Mouse (Mus musculus) forebrain, embryonic 10.5 days (tissue): Measurements from ENCODE around the gene Ccdc151. TPM values are rescaled to one million over a fixed set of nuclear protein-coding genes. Genes with fewer than 3 reads are reported as not detected.
A peak's percentile ranks its signal among the peaks of the same experiment; 100 is the strongest.

Source experiments
- DNase-seq: peaks from one replicate; pipeline ENCODE4 v3.0.0-alpha.2; 2017; ENCODE audit warnings: low spot score; ENCODE audit errors: extremely low spot score
- H3K27ac ChIP-seq: fragments of 300-500 bp; sonication (generic); 2 replicates; pipeline ENCODE4 v1.5.1; 2016; ENCODE audit warnings: mild to moderate bottlenecking
- H3K27me3 ChIP-seq: fragments of 300-500 bp; sonication (generic); 2 replicates; pipeline ENCODE4 v1.6.1; 2016; ENCODE audit warnings: mild to moderate bottlenecking; ENCODE audit not compliant: poor library complexity, severe bottlenecking
- H3K36me3 ChIP-seq: fragments of 300-500 bp; sonication (generic); replicated peaks from 2 replicates; pipeline ENCODE4 v1.6.1; 2016; ENCODE audit warnings: mild to moderate bottlenecking, moderate library complexity
- H3K4me1 ChIP-seq: fragments of 300-500 bp; sonication (generic); 2 replicates; pipeline ENCODE4 v1.6.1; 2016
- H3K4me3 ChIP-seq: fragments of 300-500 bp; sonication (generic); 2 replicates; pipeline ENCODE4 v1.5.1; 2016; ENCODE audit warnings: mild to moderate bottlenecking, moderate library complexity
- H3K9me3 ChIP-seq: fragments of 300-500 bp; sonication (generic); 2 replicates; pipeline ENCODE4 v1.6.1; 2016; ENCODE audit warnings: mild to moderate bottlenecking, moderate library complexity
- WGBS: fragments of 180-500 bp; shearing (Covaris S2); methylation state at CpG from one replicate; pipeline ENCODE4 v1.1.7; 2016; 5-methylcytosine and 5-hydroxymethylcytosine counted together
- polyA plus RNA-seq: library from polyadenylated mRNA; unstranded; fragments of >200 nt; fragmentation: Nextera tagmentation; extraction: Ambion mirVana; gene quantifications from 2 replicates; pipeline ENCODE4 v1.2.1, GENCODE M21; 2016

Ccdc151 gene
- polyA plus RNA-seq, 1 experiment from 2014 or later: 5.0 TPM

GRCm38 (mm10) chr9:21962416-21963059, 39.9 kb downstream of the Ccdc151 start:
- no peaks in the 10 kb centered on the region for H3K9me3 ChIP-seq
- peaks cover 5% of the 10 kb centered on the region; the same call in 1 of the 2 replicates for H3K36me3 ChIP-seq
- H3K27me3 ChIP-seq: peaks cover 58% of the 10 kb centered on the region
- peaks cover 36% of the 10 kb centered on the region for H3K4me1 ChIP-seq
- 3% methylated on average over 34 of the region's 34 CpGs for WGBS
- DNase-seq: peak; percentile 73
- H3K4me3 ChIP-seq: peak overlapping the region; percentile 58
- peak overlapping the region; percentile 74 for H3K27ac ChIP-seq

GRCm38 (mm10) chr9:21962010-21962409, 40.4 kb downstream of the Ccdc151 start:
- Histone ChIP-seq H3K27ac (peak overlapping the region; percentile 74), H3K27me3 (peaks cover 58% of the 10 kb centered on the region), H3K4me3 (peak overlapping the region; percentile 58), H3K9me3 (no peaks in the 10 kb centered on the region), H3K4me1 (peaks cover 36% of the 10 kb centered on the region), H3K36me3 (peaks cover 9% of the 10 kb centered on the region; the same call in 1 of the 2 replicates)
- DNase-seq: no peak
- WGBS: 0% methylated on average over 15 of the region's 15 CpGs

GRCm38 (mm10) chr9:21961366-21961980, 41.0 kb downstream of the Ccdc151 start:
- Histone ChIP-seq H3K4me3 (peak overlapping the region; percentile 58), H3K4me1 (peaks cover 40% of the 10 kb centered on the region), H3K27me3 (peaks cover 58% of the 10 kb centered on the region), H3K36me3 (peaks cover 9% of the 10 kb centered on the region; the same call in 1 of the 2 replicates), H3K27ac (peak overlapping the region; percentile 74), H3K9me3 (no peaks in the 10 kb centered on the region)
- DNase-seq: no peak
- WGBS: 2% methylated on average over 35 of the region's 35 CpGs

GRCm38 (mm10) chr9:21960558-21961208, 41.8 kb downstream of the Ccdc151 start:
- Histone ChIP-seq H3K4me1 (peaks cover 44% of the 10 kb centered on the region), H3K27me3 (peaks cover 58% of the 10 kb centered on the region), H3K4me3 (peak overlapping the region; percentile 58), H3K9me3 (no peaks in the 10 kb centered on the region), H3K27ac (no peak overlapping the region), H3K36me3 (peaks cover 9% of the 10 kb centered on the region; the same call in 1 of the 2 replicates)
- WGBS: 9% methylated on average over 26 of the region's 26 CpGs
- DNase-seq: no peak

- H3K4me3 ChIP-seq: peak overlapping the region; percentile 58
- no peak overlapping the region for H3K27ac ChIP-seq
- peaks cover 44% of the 10 kb centered on the region for H3K4me1 ChIP-seq
- peaks cover 9% of the 10 kb centered on the region; the same call in 1 of the 2 replicates for H3K36me3 ChIP-seq
- no peaks in the 10 kb centered on the region for H3K9me3 ChIP-seq
- peaks cover 58% of the 10 kb centered on the region for H3K27me3 ChIP-seq
- WGBS: 47% methylated on average over 9 of the region's 9 CpGs
- DNase-seq: no peak
These were observed 42.3 kb downstream of the Ccdc151 start for GRCm38 (mm10) chr9:21960135-21960534.

GRCm38 (mm10) chr9:21959244-21959643, 43.2 kb downstream of the Ccdc151 start:
- Histone ChIP-seq H3K4me1 (peaks cover 48% of the 10 kb centered on the region), H3K9me3 (no peaks in the 10 kb centered on the region), H3K4me3 (0 out of 2 replicates have a peak overlapping the region, but pooled peaks have one; percentile 0), H3K27ac (no peak overlapping the region), H3K36me3 (peaks cover 9% of the 10 kb centered on the region; the same call in 1 of the 2 replicates), H3K27me3 (peaks cover 56% of the 10 kb centered on the region)
- whole genome bisulfite sequencing: 84% methylated on average over 7 of the region's 7 CpGs
- DNase-seq: no peak

- DNase-seq: no peak
- 92% methylated on average over 5 of the region's 5 CpGs for WGBS
- H3K27ac ChIP-seq: no peak overlapping the region
- H3K36me3 ChIP-seq: peaks cover 9% of the 10 kb centered on the region; the same call in 1 of the 2 replicates
- peaks cover 50% of the 10 kb centered on the region for H3K4me1 ChIP-seq
- H3K4me3 ChIP-seq: no peak overlapping the region; the same call in 1 of the 2 replicates
- H3K9me3 ChIP-seq: no peaks in the 10 kb centered on the region
- peaks cover 47% of the 10 kb centered on the region for H3K27me3 ChIP-seq
These were observed 44.1 kb downstream of the Ccdc151 start for GRCm38 (mm10) chr9:21958372-21958771.

- no peaks in the 10 kb centered on the region for H3K9me3 ChIP-seq
- DNase-seq: peak; percentile 97
- peaks cover 28% of the 10 kb centered on the region for H3K4me1 ChIP-seq
- WGBS: under 1% methylated on average over 54 of the region's 54 CpGs
- H3K27ac ChIP-seq: peak within 1 kb of the TSS; percentile 96
- H3K27me3 ChIP-seq: peaks cover 21% of the 10 kb centered on the region
- H3K4me3 ChIP-seq: peak within 1 kb of the TSS; percentile 75
- peaks cover 9% of the 10 kb centered on the region; the same call in 1 of the 2 replicates for H3K36me3 ChIP-seq
These were observed 46.7 kb downstream of the Ccdc151 start, which contains the start of gene Swsap1 for GRCm38 (mm10) chr9:21955570-21956281. Gene Swsap1, plus strand, starts transcription at chr9:21955755.

GRCm38 (mm10) chr9:21955225-21955569, 47.2 kb downstream of the Ccdc151 start:
- Histone ChIP-seq H3K4me1 (peaks cover 23% of the 10 kb centered on the region), H3K27me3 (peaks cover 15% of the 10 kb centered on the region), H3K9me3 (no peaks in the 10 kb centered on the region), H3K36me3 (peaks cover 9% of the 10 kb centered on the region; the same call in 1 of the 2 replicates), H3K4me3 (peak overlapping the region; percentile 75), H3K27ac (peak overlapping the region; percentile 96)
- no peak for DNase-seq
- WGBS: 2% methylated on average over 18 of the region's 18 CpGs

- Histone ChIP-seq H3K4me1 (peaks cover 22% of the 10 kb centered on the region), H3K36me3 (peaks cover 9% of the 10 kb centered on the region; the same call in 1 of the 2 replicates), H3K9me3 (no peaks in the 10 kb centered on the region), H3K4me3 (no peak overlapping the region), H3K27me3 (peaks cover 10% of the 10 kb centered on the region), H3K27ac (no peak overlapping the region)
- DNase-seq: no peak
- 87% methylated on average over 3 of the region's 3 CpGs for WGBS
These were observed 47.8 kb downstream of the Ccdc151 start for GRCm38 (mm10) chr9:21954635-21955034.

GRCm38 (mm10) chr9:21953600-21953999, 48.8 kb downstream of the Ccdc151 start:
- no peak overlapping the region for H3K4me3 ChIP-seq
- 18% methylated on average over 3 of the region's 3 CpGs for WGBS
- H3K27me3 ChIP-seq: peaks cover 4% of the 10 kb centered on the region
- no peak for DNase-seq
- peaks cover 9% of the 10 kb centered on the region; the same call in 1 of the 2 replicates for H3K36me3 ChIP-seq
- peaks cover 22% of the 10 kb centered on the region for H3K4me1 ChIP-seq
- no peak overlapping the region for H3K27ac ChIP-seq
- no peaks in the 10 kb centered on the region for H3K9me3 ChIP-seq

GRCm38 (mm10) chr9:21951977-21952376, 50.5 kb downstream of the Ccdc151 start:
- Histone ChIP-seq H3K9me3 (no peaks in the 10 kb centered on the region), H3K4me1 (peaks cover 32% of the 10 kb centered on the region), H3K27ac (no peak overlapping the region), H3K27me3 (peaks cover 19% of the 10 kb centered on the region), H3K4me3 (no peak overlapping the region), H3K36me3 (no peaks in the 10 kb centered on the region)
- WGBS: 76% methylated on average over 3 of the region's 3 CpGs
- DNase-seq: no peak
